Mouse (Mus musculus) stomach, embryonic 16.5 days (tissue): ENCODE data around the gene Pnldc1. TPM values are rescaled to one million over a fixed set of nuclear protein-coding genes. Genes with fewer than 3 reads are reported as not detected.

Experiments
- ATAC-seq: fragments of 200-750 bp; cut with Nextera tagmentation; 2 replicates; pipeline ENCODE4 v1.8.0; 2017; ENCODE audit warnings: moderate number of reproducible peaks, moderate TSS enrichment; ENCODE audit not compliant: insufficient read depth, low FRiP score
- H3K27ac ChIP-seq: fragments of 300-500 bp; sonication (generic); 2 replicates; pipeline ENCODE4 v1.5.1; 2014; ENCODE audit warnings: low read length
- H3K27me3 ChIP-seq: fragments of 300-500 bp; sonication (generic); 2 replicates; pipeline ENCODE4 v1.6.1; 2014; ENCODE audit warnings: low read length, control low read depth, mixed read lengths; ENCODE audit not compliant: control insufficient read depth, insufficient read depth
- H3K36me3 ChIP-seq: fragments of 300-500 bp; sonication (generic); 2 replicates; pipeline ENCODE4 v1.6.1; 2014; ENCODE audit warnings: low read length; ENCODE audit not compliant: control insufficient read depth, insufficient read depth
- H3K4me1 ChIP-seq: fragments of 300-500 bp; sonication (generic); 2 replicates; pipeline ENCODE4 v1.6.1; 2014; ENCODE audit warnings: low read length, control low read depth, mixed read lengths; ENCODE audit not compliant: control insufficient read depth, insufficient read depth
- H3K4me2 ChIP-seq: fragments of 300-500 bp; sonication (generic); 2 replicates; pipeline ENCODE4 v1.6.1; 2014; ENCODE audit warnings: low read depth, low read length, mixed read lengths
- H3K4me3 ChIP-seq: fragments of 300-500 bp; sonication (generic); replicated peaks from 2 replicates; pipeline ENCODE4 v1.5.1; 2014; ENCODE audit warnings: mild to moderate bottlenecking, low read length
- H3K9ac ChIP-seq: fragments of 300-500 bp; sonication (generic); 2 replicates; pipeline ENCODE4 v1.6.1; 2014; ENCODE audit warnings: low read length
- H3K9me3 ChIP-seq: fragments of 300-500 bp; sonication (generic); replicated peaks from 2 replicates; pipeline ENCODE4 v1.6.1; 2016; ENCODE audit warnings: low read length, control low read depth; ENCODE audit not compliant: control insufficient read depth
- WGBS: fragments of 180-500 bp; shearing (Covaris S2); extraction: QIAGEN DNeasy Blood & Tissue Kit; methylation state at CpG from one replicate; pipeline ENCODE4 v1.1.7; 2014; 5-methylcytosine and 5-hydroxymethylcytosine counted together
- polyA plus RNA-seq: library from polyadenylated mRNA; unstranded; fragments of >200 nt; fragmentation: Nextera tagmentation; extraction: Ambion mirVana; gene quantifications from 2 replicates; pipeline ENCODE4 v1.2.1, GENCODE M21; 2015

Gene Pnldc1
- polyA plus RNA-seq, 1 experiment from 2014 or later = 1.1 TPM

GRCm38 (mm10) chr17:12892033-12892432 lies 18.0 kb downstream of the Pnldc1 start:
- Histone ChIP-seq H3K27me3 (no peaks in the 10 kb centered on the region), H3K27ac (no peak overlapping the region), H3K9ac (no peak overlapping the region), H3K4me1 (no peaks in the 10 kb centered on the region), H3K36me3 (no peaks in the 10 kb centered on the region), H3K4me2 (no peak overlapping the region), H3K4me3 (no peak overlapping the region), H3K9me3 (no peaks in the 10 kb centered on the region)
- WGBS = 91% methylated on average over 9 of the region's 9 CpGs
- ATAC-seq = no peak

GRCm38 (mm10) chr17:12891054-12891453 lies 19.0 kb downstream of the Pnldc1 start:
- no peaks in the 10 kb centered on the region for H3K27me3 ChIP-seq
- peaks cover 7% of the 10 kb centered on the region; the same call in 1 of the 2 replicates for H3K4me1 ChIP-seq
- H3K36me3 ChIP-seq = no peaks in the 10 kb centered on the region
- H3K4me3 ChIP-seq = no peak overlapping the region
- no peaks in the 10 kb centered on the region for H3K9me3 ChIP-seq
- no peak overlapping the region for H3K4me2 ChIP-seq
- no peak for ATAC-seq
- no peak overlapping the region for H3K27ac ChIP-seq
- H3K9ac ChIP-seq = no peak overlapping the region
- 79% methylated on average over 4 of the region's 4 CpGs for WGBS

GRCm38 (mm10) chr17:12887021-12887775 lies 22.8 kb downstream of the Pnldc1 start:
- Histone ChIP-seq H3K27me3 (no peaks in the 10 kb centered on the region), H3K9ac (no peak overlapping the region), H3K4me2 (no peak overlapping the region), H3K27ac (peak overlapping the region; percentile 8; the same call in 1 of the 2 replicates), H3K4me1 (peaks cover 7% of the 10 kb centered on the region; the same call in 1 of the 2 replicates), H3K9me3 (no peaks in the 10 kb centered on the region), H3K4me3 (no peak overlapping the region), H3K36me3 (no peaks in the 10 kb centered on the region)
- WGBS = 57% methylated on average over 15 of the region's 15 CpGs
- no peak; the same call in 1 of the 2 replicates for ATAC-seq

GRCm38 (mm10) chr17:12886620-12887019 lies 23.4 kb downstream of the Pnldc1 start:
- Histone ChIP-seq H3K9ac (no peak overlapping the region), H3K27ac (no peak overlapping the region), H3K4me2 (no peak overlapping the region), H3K27me3 (no peaks in the 10 kb centered on the region), H3K4me1 (peaks cover 7% of the 10 kb centered on the region; the same call in 1 of the 2 replicates), H3K9me3 (no peaks in the 10 kb centered on the region), H3K36me3 (no peaks in the 10 kb centered on the region), H3K4me3 (no peak overlapping the region)
- ATAC-seq = no peak
- 39% methylated on average over 6 of the region's 6 CpGs for WGBS

GRCm38 (mm10) chr17:12881216-12881615 lies 28.8 kb downstream of the Pnldc1 start:
- H3K9me3 ChIP-seq = no peaks in the 10 kb centered on the region
- WGBS = 77% methylated on average over 1 of the region's 1 CpGs
- H3K4me3 ChIP-seq = no peak overlapping the region
- no peaks in the 10 kb centered on the region for H3K27me3 ChIP-seq
- no peak overlapping the region for H3K9ac ChIP-seq
- no peak overlapping the region for H3K4me2 ChIP-seq
- ATAC-seq = no peak
- no peaks in the 10 kb centered on the region for H3K4me1 ChIP-seq
- H3K36me3 ChIP-seq = no peaks in the 10 kb centered on the region
- no peak overlapping the region for H3K27ac ChIP-seq

- H3K9me3 ChIP-seq = no peaks in the 10 kb centered on the region
- peak overlapping the region; percentile 53 for H3K4me2 ChIP-seq
- H3K27me3 ChIP-seq = no peaks in the 10 kb centered on the region
- H3K9ac ChIP-seq = 0 out of 2 replicates have a peak overlapping the region, but pooled peaks have one; percentile 53
- ATAC-seq = peak; percentile 69; the same call in 1 of the 2 replicates
- H3K4me3 ChIP-seq = peak overlapping the region; percentile 27
- WGBS = 2% methylated on average over 14 of the region's 14 CpGs
- no peak overlapping the region for H3K27ac ChIP-seq
- no peaks in the 10 kb centered on the region for H3K4me1 ChIP-seq
- H3K36me3 ChIP-seq = no peaks in the 10 kb centered on the region
These were observed 29.9 kb downstream of the Pnldc1 start for GRCm38 (mm10) chr17:12880178-12880577.

- 70% methylated on average over 5 of the region's 5 CpGs for WGBS
- Histone ChIP-seq H3K27ac (no peak within 1 kb of the TSS), H3K36me3 (no peaks in the 10 kb centered on the region), H3K4me2 (no peak within 1 kb of the TSS), H3K9me3 (no peaks in the 10 kb centered on the region), H3K4me1 (no peaks in the 10 kb centered on the region), H3K27me3 (no peaks in the 10 kb centered on the region), H3K9ac (no peak within 1 kb of the TSS), H3K4me3 (no peak within 1 kb of the TSS)
- no peak for ATAC-seq
These were observed 34.3 kb downstream of the Pnldc1 start, which contains the start of gene Mrgprh for GRCm38 (mm10) chr17:12875734-12876133. TSS of gene Mrgprh (plus strand) at chr17:12876034.

- no peak overlapping the region for H3K4me2 ChIP-seq
- no peaks in the 10 kb centered on the region for H3K9me3 ChIP-seq
- no peaks in the 10 kb centered on the region for H3K36me3 ChIP-seq
- no peaks in the 10 kb centered on the region for H3K4me1 ChIP-seq
- H3K27ac ChIP-seq = no peak overlapping the region
- H3K27me3 ChIP-seq = no peaks in the 10 kb centered on the region
- ATAC-seq = no peak
- H3K4me3 ChIP-seq = no peak overlapping the region
- H3K9ac ChIP-seq = no peak overlapping the region
- WGBS = 67% methylated on average over 16 of the region's 16 CpGs
These were observed 37.6 kb downstream of the Pnldc1 start for GRCm38 (mm10) chr17:12872275-12873028.

GRCm38 (mm10) chr17:12868640-12869039 lies 41.4 kb downstream of the Pnldc1 start:
- Histone ChIP-seq H3K36me3 (no peaks in the 10 kb centered on the region), H3K4me1 (no peaks in the 10 kb centered on the region), H3K4me2 (no peak overlapping the region), H3K27ac (no peak overlapping the region), H3K9me3 (no peaks in the 10 kb centered on the region), H3K9ac (no peak overlapping the region), H3K4me3 (no peak overlapping the region), H3K27me3 (no peaks in the 10 kb centered on the region)
- no peak for ATAC-seq
- 14% methylated on average over 4 of the region's 4 CpGs for WGBS
